Mouse (Mus musculus) limb, embryonic 14.5 days (tissue): Measurements from ENCODE around the gene St3gal5. TPM values are rescaled to one million over a fixed set of nuclear protein-coding genes. Genes with fewer than 3 reads are reported as not detected.

Experiments
- ATAC-seq: fragments of 200-750 bp; cut with Nextera tagmentation; 2 replicates; pipeline ENCODE4 v1.8.0; 2017; ENCODE audit warnings: low read depth, moderate number of reproducible peaks, moderate TSS enrichment; ENCODE audit not compliant: low FRiP score
- DNase-seq: peaks from one replicate; pipeline ENCODE4 v3.0.0-alpha.2; 2015; ENCODE audit warnings: low spot score
- H3K27ac ChIP-seq: fragments of 300-500 bp; sonication (generic); replicated peaks from 2 replicates; pipeline ENCODE4 v1.5.1; 2014; ENCODE audit warnings: low read depth, mild to moderate bottlenecking, low read length, moderate library complexity, mixed read lengths
- H3K27me3 ChIP-seq: fragments of 300-500 bp; sonication (generic); 2 replicates; pipeline ENCODE4 v1.6.1; 2014; ENCODE audit warnings: low read length, mixed read lengths; ENCODE audit not compliant: control insufficient read depth, insufficient read depth
- H3K36me3 ChIP-seq: fragments of 300-500 bp; sonication (generic); 2 replicates; pipeline ENCODE4 v1.6.1; 2014; ENCODE audit warnings: mild to moderate bottlenecking, low read length, moderate library complexity, mixed read lengths; ENCODE audit not compliant: control insufficient read depth, insufficient read depth
- H3K4me1 ChIP-seq: fragments of 300-500 bp; sonication (generic); 2 replicates; pipeline ENCODE4 v1.6.1; 2014; ENCODE audit warnings: antibody characterized with exemption, low read length, mixed read lengths; ENCODE audit not compliant: control insufficient read depth, insufficient read depth
- H3K4me2 ChIP-seq: fragments of 300-500 bp; sonication (generic); replicated peaks from 2 replicates; pipeline ENCODE4 v1.6.1; 2014; ENCODE audit warnings: low read depth, mild to moderate bottlenecking, low read length, moderate library complexity; ENCODE audit not compliant: severe bottlenecking
- H3K4me3 ChIP-seq: fragments of 300-500 bp; sonication (generic); replicated peaks from 2 replicates; pipeline ENCODE4 v1.5.1; 2014; ENCODE audit warnings: low read length
- H3K9ac ChIP-seq: fragments of 300-500 bp; sonication (generic); 2 replicates; pipeline ENCODE4 v1.6.1; 2014; ENCODE audit warnings: mild to moderate bottlenecking, low read depth, low read length, moderate library complexity; ENCODE audit not compliant: severe bottlenecking
- H3K9me3 ChIP-seq: fragments of 300-500 bp; sonication (generic); 2 replicates; pipeline ENCODE4 v1.6.1; 2016; ENCODE audit warnings: low read length; ENCODE audit not compliant: control insufficient read depth
- POLR2A ChIP-seq: fragments of 200-500 bp; IDR thresholded peaks from 2 replicates; pipeline ENCODE4 v1.8.0; 2012; ENCODE audit warnings: inconsistent platforms, mild to moderate bottlenecking, moderate library complexity, borderline replicate concordance; ENCODE audit not compliant: insufficient read depth, insufficient read length; ENCODE audit errors: extremely low read depth
- WGBS: fragments of 180-500 bp; shearing (Covaris S2); extraction: QIAGEN DNeasy Blood & Tissue Kit; methylation state at CpG from one replicate; pipeline ENCODE4 v1.1.7; 2014; 5-methylcytosine and 5-hydroxymethylcytosine counted together
- polyA plus RNA-seq, 2 experiments: library from polyadenylated mRNA; depleted of rRNA in 1 of 2; stranded (reverse) in 1 of 2; unstranded in 1 of 2; fragments of >200 nt; fragmentation: Nextera tagmentation in 1 of 2; extraction: Ambion mirVana in 1 of 2; gene quantifications; 2 replicates each; pipeline versions ENCODE4 v1.2.1 to v1.2.3; 2012 to 2014

Gene St3gal5
- polyA plus RNA-seq, 2 experiments = 26.1 to 30.3 TPM

DNA sequence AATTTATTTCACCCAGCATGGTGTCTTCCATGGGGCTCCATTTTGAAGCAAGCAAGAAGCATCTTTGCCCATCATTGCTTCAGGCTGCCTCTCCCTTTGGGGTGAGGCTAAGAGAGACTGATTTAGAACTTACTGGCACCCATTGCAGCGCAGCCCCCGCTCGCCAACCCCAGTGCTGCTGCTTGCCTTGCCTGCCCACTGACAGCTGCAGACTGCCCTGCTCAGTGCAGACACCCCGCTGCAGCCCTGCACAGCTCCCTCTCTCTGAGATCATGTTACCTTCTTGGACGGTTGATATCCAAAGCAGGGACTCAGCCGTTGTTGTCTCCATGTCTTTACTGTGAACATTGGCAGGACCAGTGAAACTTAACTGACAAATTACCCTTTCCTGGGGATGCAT is 15.2 kb downstream of the St3gal5 start:
- no peaks in the 10 kb centered on the region for H3K9me3 ChIP-seq

DNA sequence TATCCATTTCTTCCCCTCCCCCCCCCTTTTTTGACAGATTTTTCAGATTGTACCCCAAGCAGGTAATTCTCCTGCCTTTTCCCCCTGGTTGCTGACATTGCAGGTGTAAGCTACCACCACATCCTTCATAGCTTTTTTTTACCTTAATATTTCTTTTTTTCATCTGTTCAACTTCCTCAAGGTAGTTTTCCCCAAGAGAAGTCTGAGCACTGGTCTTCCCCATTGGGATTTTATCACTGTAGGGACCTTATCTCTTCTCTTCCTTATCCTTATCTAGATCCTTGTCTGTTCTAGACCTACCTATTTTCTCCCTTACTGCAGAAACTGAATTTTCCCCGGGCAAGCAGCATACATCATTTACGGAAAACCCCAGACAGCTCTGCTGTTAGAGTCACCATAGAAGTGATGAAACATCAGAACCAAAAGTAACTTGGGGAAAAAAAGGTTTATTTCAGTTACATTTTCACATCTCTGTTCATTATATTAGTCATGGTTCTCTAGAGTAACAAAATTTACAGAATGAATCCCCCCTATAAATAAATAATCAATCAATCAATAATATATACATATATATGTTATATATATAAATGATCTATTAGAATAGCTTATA is 15.8 kb downstream of the St3gal5 start:
- Histone ChIP-seq H3K36me3 (no peaks in the 10 kb centered on the region), H3K27ac (no peak overlapping the region), H3K9me3 (no peaks in the 10 kb centered on the region), H3K4me3 (no peak overlapping the region), H3K4me1 (peaks cover 11% of the 10 kb centered on the region; the same call in 1 of the 2 replicates), H3K4me2 (no peak overlapping the region), H3K9ac (no peak overlapping the region), H3K27me3 (no peaks in the 10 kb centered on the region)
- 86% methylated on average over 2 of the region's 2 CpGs for WGBS
- DNase-seq (no peak), ATAC-seq (no peak)
- TF ChIP-seq POLR2A = no peak

More for the DNA sequence above, 15.2 kb downstream of the St3gal5 start:
- Histone ChIP-seq H3K27me3 (no peaks in the 10 kb centered on the region), H3K9ac (no peak overlapping the region), H3K27ac (no peak overlapping the region), H3K4me2 (no peak overlapping the region), H3K36me3 (no peaks in the 10 kb centered on the region), H3K4me3 (no peak overlapping the region), H3K4me1 (peaks cover 11% of the 10 kb centered on the region; the same call in 1 of the 2 replicates)
- DNase-seq = no peak
- TF ChIP-seq POLR2A = no peak
- WGBS = 21% methylated on average over 6 of the region's 6 CpGs
- ATAC-seq = peak; percentile 79; the same call in 1 of the 2 replicates

DNA sequence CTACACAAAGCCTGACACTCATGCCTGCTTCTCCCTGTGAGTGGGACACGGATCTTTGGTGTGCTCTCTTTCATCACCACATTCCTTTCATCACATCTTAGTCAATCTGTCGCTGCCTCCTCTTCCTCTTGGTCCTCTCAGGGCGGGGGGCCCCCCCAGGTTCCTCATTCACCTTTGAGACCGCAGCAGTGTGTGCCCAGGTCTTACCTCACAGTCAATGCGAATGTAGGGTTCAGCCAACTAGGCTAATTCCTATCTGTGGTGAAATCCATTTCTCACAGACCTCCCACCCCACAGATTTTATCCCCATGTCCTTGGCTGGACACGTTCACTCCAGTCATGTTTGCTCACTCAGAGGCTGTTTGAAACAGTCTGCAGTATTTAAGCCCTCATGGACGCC is 17.5 kb downstream of the St3gal5 start:
- Histone ChIP-seq H3K36me3 (no peaks in the 10 kb centered on the region), H3K27ac (no peak overlapping the region), H3K4me2 (no peak overlapping the region), H3K9me3 (no peaks in the 10 kb centered on the region), H3K4me1 (0 out of 2 replicates have a peak, but pooled peaks cover 6% of the 10 kb centered on the region), H3K4me3 (no peak overlapping the region), H3K27me3 (no peaks in the 10 kb centered on the region), H3K9ac (no peak overlapping the region)
- 85% methylated on average over 7 of the region's 7 CpGs for WGBS
- ATAC-seq (no peak), DNase-seq (no peak)
- TF ChIP-seq POLR2A = no peak

DNA sequence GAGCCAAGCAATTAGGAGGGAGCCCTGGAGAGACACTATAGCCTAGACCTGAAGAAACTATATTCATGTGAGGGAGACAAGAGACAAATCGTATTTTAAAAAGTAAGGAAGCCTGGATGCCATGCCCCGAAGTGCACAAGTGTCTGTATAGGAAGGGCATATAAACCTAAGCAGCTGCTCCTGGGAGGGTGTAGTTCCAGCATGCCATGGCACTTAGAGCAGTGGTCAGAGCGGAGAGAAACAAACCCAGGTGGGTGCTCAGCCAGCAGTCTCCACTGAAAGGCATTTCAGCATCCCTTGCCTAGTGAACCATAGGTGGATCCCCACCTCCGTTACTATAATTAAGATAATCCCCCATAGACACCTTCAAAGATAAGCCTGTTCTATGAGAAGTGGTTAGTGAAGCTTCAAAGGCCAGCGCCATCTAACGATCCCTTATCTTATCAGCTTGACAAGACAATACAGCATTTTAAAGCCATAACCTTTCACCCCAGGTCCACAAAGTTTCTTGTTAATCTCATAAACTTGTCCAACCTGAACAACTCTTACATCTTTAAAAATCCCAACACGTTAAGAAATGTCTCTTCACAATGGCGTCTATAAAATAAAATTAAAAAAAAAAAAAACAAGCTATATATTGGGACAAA is 20.1 kb downstream of the St3gal5 start:
- no peak for TF ChIP-seq POLR2A
- Histone ChIP-seq H3K4me1 (0 out of 2 replicates have a peak, but pooled peaks cover 5% of the 10 kb centered on the region), H3K27me3 (no peaks in the 10 kb centered on the region), H3K27ac (no peak overlapping the region), H3K36me3 (no peaks in the 10 kb centered on the region), H3K4me2 (no peak overlapping the region), H3K9ac (no peak overlapping the region), H3K4me3 (no peak overlapping the region), H3K9me3 (no peaks in the 10 kb centered on the region)
- no peak for DNase-seq
- 52% methylated on average over 8 of the region's 8 CpGs for WGBS
- no peak for ATAC-seq

DNA sequence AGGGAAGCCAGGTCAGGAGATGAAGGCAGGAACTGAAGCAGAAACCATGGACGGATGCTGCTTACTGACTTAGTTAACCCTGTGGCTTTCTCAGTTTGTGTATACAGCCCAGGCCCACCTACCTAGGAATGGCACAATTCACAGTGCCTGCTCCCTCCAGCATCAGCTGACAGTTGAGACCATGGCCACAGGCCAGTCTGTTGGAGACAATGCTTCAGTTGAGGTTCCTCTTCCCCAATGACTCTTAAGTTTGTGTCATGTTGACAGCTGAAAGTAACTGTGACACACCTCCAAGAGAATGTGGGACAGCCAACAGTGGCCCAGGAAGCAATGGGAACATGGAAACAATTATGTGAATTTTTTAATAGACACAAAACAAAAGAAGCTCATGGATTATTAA is 22.5 kb downstream of the St3gal5 start:
- Histone ChIP-seq H3K9ac (no peak overlapping the region), H3K27me3 (no peaks in the 10 kb centered on the region), H3K4me3 (no peak overlapping the region), H3K4me2 (no peak overlapping the region), H3K27ac (no peak overlapping the region), H3K36me3 (no peaks in the 10 kb centered on the region), H3K4me1 (no peaks in the 10 kb centered on the region), H3K9me3 (no peaks in the 10 kb centered on the region)
- WGBS = 96% methylated on average over 1 of the region's 1 CpGs
- DNase-seq = no peak
- TF ChIP-seq POLR2A = no peak
- no peak for ATAC-seq
